Mouse (Mus musculus) inflammation-experienced regulatory T-cells, adult 6 months (primary cell): ENCODE data around the gene Crispld2. TPM values are rescaled to one million over a fixed set of nuclear protein-coding genes. Genes with fewer than 3 reads are reported as not detected.

Experiments used
- ATAC-seq: one replicate; pipeline ENCODE4 v1.8.0; 2017
- polyA plus RNA-seq, 3 experiments: library from polyadenylated mRNA; unstranded; fragments of 100-300 nt; shearing (Covaris generic); gene quantifications; one replicate each; pipeline ENCODE4 v1.2.1; 2017

Crispld2 gene
- polyA plus RNA-seq, 3 experiments from 2014 or later = 0.34 TPM; not detected in 2

DNA sequence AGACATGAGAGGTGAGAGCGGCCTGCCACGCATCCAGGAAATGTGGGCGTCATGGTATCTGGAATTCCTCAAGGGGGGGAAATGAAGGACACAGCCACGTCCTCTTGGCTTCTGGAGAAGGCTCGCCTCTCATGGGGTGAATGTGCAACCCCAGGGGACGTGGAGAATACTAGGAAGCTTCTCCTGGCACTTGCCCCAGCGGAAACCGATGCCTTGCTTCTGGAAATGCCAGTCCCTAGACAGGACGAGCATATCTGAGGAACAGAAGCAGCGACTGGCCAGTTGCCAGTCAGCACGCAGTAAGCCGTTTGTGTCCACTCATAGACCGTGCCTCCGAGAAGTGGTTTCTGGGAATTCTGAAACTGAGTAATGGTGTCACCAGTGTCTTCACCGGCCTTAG, 45.0 kb downstream of the Crispld2 start:
- no peak for ATAC-seq

GRCm38 (mm10) chr8:120037611-120038010, 45.4 kb downstream of the Crispld2 start:
- ATAC-seq = no peak

DNA sequence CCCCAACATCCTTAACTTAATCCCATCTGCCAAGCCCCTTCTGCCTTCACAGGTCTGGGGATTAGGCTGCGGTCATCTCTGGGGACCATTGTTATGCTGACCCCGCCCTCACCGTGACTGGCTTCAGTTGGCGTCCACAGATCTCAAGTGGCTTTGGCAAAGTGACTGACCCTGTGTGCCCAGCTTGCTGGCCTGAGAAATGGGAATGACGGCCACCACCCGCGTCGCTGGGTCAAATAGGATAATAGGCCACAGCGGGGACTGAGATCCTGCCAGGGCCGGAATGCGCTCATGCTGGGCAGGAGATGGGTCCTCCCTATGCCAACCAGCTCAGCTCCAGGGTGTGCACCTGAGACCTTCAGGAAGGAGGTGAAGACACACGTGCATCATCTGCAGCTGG, 46.5 kb downstream of the Crispld2 start:
- ATAC-seq = no peak

GRCm38 (mm10) chr8:120039313-120039919, 47.2 kb downstream of the Crispld2 start:
- no peak for ATAC-seq

GRCm38 (mm10) chr8:120040861-120041260, 48.6 kb downstream of the Crispld2 start:
- ATAC-seq = no peak

DNA sequence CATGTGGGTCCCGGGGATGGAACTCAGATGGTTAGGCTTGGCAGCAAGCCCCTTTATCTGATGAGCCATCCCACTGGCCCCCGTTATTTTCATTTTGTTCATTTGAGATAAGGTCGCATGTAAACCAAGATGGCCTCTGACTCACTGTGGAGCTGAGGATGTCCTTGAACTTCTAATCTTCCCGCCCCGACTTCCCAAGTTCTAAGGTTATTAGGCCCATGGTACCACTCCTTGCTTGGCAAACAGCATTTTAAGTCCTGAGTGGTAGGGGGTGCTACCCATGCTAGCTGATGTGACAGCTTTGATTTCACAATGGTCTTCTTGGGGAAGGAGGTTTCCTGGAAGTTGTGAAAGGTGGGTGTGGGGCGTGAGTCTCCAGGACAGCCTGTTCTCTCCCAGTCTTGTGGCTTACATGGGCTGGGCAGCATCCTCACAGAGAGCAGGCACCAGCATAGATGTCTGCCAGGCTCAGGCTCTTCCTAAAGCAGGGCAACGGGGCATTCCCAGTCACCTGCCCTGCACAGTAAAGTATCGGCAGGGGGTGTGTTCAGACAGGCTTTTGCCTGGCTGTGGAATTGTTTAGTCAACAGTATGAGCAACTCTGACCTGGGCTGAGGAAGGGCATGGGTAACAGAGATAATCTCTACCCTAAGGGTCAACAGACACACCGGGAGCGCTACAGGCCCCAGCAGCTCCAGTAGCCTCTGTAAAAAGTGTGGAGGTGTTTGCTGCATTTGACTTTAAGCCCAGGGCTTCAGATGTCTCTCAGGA, 50.5 kb downstream of the Crispld2 start:
- no peak for ATAC-seq

DNA sequence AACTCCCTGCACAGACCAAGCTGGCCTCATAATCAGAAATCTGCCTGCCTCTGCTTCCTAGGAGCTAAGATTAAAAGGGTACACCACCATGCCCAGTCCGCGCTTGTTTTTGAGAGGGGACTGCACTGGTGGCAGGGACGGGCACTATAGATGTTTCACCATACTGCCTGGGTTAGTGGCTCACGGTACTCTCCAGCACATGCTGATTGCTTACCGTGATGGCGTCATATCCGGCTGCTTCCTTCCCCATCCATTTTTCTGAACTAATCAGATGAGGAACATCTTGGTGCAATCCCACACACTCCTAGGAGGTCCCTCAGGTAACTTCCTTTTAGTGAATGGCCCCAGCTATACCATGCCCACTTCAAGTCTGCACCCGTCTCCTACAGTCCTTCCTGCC, 52.7 kb downstream of the Crispld2 start:
- ATAC-seq = no peak

GRCm38 (mm10) chr8:120045471-120045870, 53.2 kb downstream of the Crispld2 start:
- ATAC-seq = no peak

DNA sequence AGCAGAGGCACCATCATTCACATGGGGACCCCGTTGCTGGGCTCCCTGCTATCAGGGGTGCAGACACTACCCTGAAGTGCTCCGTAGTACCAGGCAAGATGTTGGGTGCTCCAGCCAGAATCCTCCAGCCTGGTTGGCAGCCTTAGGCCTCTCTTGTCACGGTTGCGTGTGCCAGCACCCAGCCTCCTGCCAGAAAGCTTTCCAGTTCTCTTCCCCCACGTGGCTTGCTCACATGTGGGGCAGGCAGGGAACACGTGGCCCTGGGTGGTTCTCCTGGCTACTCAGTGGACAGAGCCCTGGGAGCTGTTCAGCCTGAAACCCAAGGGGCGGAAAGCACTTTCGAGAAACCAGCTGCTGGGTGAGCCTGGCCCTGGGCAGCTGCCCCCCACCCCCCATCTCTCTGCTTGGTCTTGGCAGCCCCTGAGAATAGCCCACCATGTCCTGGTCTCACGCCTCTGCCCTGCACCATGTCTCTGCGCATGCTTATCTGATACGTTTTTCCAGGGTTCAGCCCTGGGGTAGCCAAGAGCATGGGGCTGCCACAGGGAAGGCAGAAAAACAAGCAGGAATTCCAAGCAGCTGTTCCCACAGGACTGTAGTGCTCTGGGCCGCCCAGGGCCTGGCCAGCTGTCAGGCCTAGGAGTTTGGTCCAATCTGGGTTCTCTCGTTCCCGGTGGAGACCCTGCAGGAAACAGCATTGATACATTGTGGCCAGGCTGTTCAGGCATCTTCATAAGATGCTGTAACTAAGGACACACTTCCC, 54.2 kb downstream of the Crispld2 start:
- no peak for ATAC-seq

- ATAC-seq = peak; percentile 51
Measured at GRCm38 (mm10) chr8:120049949-120050348, 57.7 kb downstream of the Crispld2 start.

DNA sequence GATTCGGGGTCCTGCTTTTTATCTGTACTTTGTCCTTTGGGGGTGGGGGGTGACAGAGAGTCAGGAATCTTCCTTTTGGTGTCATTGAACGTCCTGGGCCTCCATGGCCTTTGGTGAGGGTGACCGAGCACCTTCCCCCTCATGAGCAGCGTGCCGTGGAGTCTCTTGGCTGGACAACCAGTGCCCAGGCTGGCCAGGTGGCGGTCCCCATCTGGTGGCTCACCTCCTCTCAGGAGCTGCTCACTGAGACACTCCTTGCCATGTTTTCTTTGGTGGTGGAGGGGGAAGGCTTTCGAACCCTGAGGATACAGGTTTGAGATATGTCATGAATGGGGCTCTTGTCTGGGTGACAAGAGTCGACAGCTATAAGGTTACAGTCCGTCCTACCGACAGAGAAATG, 58.1 kb downstream of the Crispld2 start:
- ATAC-seq = no peak

DNA sequence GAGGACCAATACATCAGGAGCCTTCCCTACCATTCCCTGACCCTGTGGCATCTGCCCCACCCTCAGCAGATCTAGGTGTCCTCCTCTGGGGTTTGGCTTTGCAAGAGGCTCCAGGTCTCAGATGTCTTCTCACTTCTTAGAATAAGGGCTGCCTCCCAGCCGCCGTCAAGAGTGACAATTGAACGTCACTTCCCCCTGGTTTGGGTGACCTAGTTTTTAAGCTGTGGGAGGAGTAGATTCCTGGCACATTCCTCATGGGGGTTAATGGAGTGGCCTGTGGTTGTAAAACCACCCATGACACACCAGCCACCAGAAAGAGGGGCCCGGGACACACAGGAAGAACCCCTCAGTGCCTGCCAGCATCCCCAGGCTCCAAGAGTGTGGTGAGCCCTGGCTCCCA, 58.8 kb downstream of the Crispld2 start:
- peak; percentile 76 for ATAC-seq

GRCm38 (mm10) chr8:120051908-120052307, 59.7 kb downstream of the Crispld2 start:
- no peak for ATAC-seq

DNA sequence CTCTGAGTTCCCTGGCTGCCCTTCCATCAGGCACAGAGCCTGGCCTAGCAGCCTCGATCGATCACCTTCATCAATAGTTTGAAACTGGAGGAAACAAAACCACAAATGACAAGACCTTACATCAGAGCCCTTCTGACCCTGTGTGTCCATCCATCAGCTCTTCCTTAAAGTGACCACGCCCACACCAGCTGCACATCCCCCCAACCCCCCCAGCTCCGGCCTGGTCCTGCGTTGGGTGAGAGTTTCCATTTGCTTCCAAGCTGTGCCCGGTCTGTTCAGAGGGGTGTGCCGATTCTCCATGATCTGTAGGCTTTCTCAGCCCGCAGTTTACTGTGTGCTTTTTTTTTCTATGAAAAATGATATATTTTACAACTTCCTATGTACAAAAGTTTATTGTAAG, 60.1 kb downstream of the Crispld2 start:
- no peak for ATAC-seq

GRCm38 (mm10) chr8:120054833-120055232, 62.6 kb downstream of the Crispld2 start:
- ATAC-seq = no peak

DNA sequence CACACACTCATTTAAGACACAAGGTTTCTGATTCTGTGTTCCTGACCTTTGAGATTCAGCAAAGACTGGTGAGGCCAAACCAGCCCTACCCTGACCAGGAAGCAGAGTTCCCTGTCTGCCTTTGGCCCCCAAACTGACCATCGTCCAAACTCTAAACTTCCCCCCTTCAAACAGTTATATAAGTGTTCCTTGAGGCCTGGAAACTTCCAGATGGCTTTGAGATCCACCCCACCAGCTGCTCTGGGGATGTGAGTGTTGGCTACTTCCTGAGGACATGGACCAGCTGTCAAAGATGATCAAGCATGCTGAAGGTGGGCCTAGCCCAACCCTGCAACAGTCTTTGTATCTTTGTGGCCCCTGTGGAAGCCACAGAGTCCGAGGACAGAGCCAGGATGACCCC, 64.8 kb downstream of the Crispld2 start:
- no peak for ATAC-seq

DNA sequence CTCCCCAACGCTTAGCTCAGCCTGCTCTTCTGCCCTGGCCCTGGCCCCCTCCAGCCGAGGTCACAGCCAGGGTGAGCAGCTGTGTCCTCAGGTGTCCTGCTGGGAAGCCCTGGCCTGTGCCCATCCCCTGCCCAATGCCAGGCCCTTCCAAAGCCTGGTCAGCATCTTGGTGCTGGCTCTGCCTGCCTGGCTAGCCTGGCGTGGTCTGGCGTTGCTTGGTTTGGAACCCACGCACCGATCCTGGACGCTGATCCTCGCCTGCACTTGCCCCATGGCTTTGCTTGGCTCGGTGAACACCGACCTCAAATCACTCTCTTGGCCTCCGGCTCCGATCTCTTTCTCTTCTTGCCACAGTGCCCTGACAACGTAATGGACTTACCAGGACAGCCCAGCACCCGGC, 70.5 kb downstream of the Crispld2 start:
- ATAC-seq = no peak

GRCm38 (mm10) chr8:120063326-120063725, 71.1 kb downstream of the Crispld2 start:
- ATAC-seq = peak; percentile 77

GRCm38 (mm10) chr8:120065611-120066010, 73.4 kb downstream of the Crispld2 start:
- no peak for ATAC-seq

GRCm38 (mm10) chr8:120066226-120066625, 74.0 kb downstream of the Crispld2 start:
- ATAC-seq = no peak

DNA sequence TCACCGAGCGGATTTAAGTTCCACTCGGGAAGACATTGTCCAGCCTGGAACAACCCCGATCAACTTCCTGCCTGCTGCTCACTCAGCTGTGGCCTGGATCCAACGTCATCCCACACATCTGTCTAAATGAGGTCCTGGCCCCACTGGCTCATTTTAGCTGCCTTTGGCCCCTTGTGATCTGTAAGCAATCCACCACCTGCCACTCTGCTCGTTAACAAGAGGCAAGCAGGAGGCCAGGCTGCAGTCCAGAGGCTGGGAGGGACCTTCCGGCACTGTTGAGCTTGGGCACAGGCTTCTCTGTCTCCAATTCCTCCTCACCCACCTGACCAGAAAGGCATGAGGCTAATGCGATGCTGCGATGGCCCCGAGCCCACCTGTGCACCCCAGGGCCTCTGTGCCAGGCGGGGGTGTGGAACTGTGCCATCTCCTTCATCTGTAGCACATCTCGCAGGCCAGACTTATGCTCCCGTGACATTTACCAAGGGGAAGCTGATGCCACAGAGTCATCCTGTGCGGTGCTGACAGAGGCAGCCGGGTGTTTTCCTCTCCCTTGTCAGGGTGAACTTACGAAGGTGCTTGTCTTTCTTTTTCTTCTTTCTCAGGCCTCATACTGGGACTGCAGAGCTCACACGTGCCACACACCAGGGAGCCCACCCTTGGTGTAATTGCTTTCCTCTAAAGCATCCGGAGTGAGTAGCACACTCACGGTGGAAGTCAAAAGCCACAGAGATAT, 75.9 kb downstream of the Crispld2 start:
- peak; percentile 60 for ATAC-seq

DNA sequence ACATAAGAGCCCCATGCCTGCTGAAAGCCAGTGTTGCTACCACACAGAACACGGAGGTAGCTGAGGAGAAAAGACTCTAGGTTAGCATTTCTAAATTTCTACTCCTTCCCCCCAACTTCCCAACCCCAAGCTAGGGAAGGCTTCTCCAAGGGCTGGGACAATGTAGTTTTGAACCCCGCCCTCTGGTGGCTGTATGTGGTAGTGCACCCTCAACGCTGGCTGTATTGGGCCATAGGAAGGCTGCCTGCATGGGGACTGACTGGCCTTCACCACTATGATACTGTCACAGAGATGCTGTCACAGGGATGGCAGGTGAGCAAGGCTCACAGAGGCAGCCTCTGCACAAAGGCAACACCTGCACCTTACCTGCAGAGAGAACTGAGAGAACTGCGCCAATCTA, 79.4 kb downstream of the Crispld2 start:
- no peak for ATAC-seq

- no peak for ATAC-seq
Measured at GRCm38 (mm10) chr8:120072259-120072658, 80.0 kb downstream of the Crispld2 start.
